14 mouse cellular contexts compared by ENCODE assay signal in the genomic region with DNA sequence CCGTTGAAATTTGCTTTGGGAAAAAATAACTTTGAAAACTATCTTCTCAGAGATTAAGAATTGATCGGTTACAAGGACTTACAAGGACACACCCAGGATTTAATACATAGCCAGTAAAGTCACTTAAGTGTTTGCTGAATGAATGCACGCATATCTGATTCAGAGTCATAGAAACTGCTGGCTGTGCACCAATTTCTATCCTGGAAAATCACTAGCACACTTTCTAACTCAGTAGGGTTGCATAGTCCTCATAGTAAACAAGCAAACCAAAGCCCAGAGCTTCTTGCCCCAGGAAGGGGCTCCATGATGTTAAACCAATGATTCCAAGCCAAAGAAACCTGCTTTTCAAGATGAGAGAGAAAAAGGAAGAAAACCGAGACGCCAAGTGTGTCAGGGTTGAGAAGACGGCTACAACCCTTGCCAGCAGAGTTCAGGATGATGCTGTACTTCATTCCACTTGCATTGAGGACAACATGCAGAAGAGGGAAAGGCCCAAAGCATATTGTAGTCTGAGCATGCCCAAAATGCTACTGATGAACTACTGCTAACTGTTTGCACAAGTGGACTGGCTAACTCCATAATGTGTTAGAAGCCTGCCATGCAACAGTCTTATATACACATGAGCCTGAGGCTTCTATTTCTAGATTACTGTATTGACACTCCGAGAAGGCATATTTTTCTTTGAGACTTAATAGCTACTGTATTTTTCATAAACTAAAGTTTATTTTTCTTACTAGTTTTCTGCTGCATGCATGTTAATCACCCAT.
DNase-seq lines count a peak whose midpoint lies in the region; ATAC-seq and TF ChIP-seq lines count a peak whose summit lies in the region.
"Had no signal": no experiment of that assay in that cellular context is flagged by ENCODE, and none has a peak within 500 bp of the region (broad histone marks: within the 10 kb centered on the region; RNA-seq: fewer than 3 reads in every experiment).

No protein-coding gene starts in this region.

- H3K4me3 ChIP-seq in layer of hippocampus, adult 2 months = no peak overlapping the region
- no peak overlapping the region for H3K4me3 ChIP-seq in forebrain, embryonic 16.5 days (replicated peaks; ENCODE audit: low read length)
- H3K4me3 ChIP-seq in midbrain, embryonic 11.5 days (ENCODE audit: low read depth, low read length) = no peak overlapping the region
- no peak overlapping the region for H3K4me3 ChIP-seq in neural tube, embryonic 15.5 days (replicated peaks)
- H3K4me3 ChIP-seq: erythroblast, embryonic 14.5 days; limb, embryonic 10.5 days; liver, embryonic 13.5 days had no signal

- H3K9me3 ChIP-seq in forebrain, embryonic 16.5 days (ENCODE audit: control insufficient read depth, low read length) = no peaks in the 10 kb centered on the region
- no peaks in the 10 kb centered on the region for H3K9me3 ChIP-seq in midbrain, embryonic 11.5 days (ENCODE audit: control insufficient read depth, low read length)
- no peaks in the 10 kb centered on the region for H3K9me3 ChIP-seq in neural tube, embryonic 15.5 days (replicated peaks)
- H3K9me3 ChIP-seq: limb, embryonic 10.5 days; liver, embryonic 13.5 days had no signal

- H3K36me3 ChIP-seq in forebrain, embryonic 16.5 days (ENCODE audit: control insufficient read depth, insufficient read depth) = no peaks in the 10 kb centered on the region
- no peaks in the 10 kb centered on the region for H3K36me3 ChIP-seq in midbrain, embryonic 11.5 days (ENCODE audit: control insufficient read depth, insufficient read depth, low read length)
- no peaks in the 10 kb centered on the region for H3K36me3 ChIP-seq in neural tube, embryonic 15.5 days
- H3K36me3 ChIP-seq: limb, embryonic 10.5 days; liver, embryonic 13.5 days had no signal

- peak overlapping the region; percentile 90 for H3K27ac ChIP-seq in layer of hippocampus, adult 2 months
- H3K27ac ChIP-seq in forebrain, embryonic 16.5 days (ENCODE audit: low read length) = peak overlapping the region; percentile 81
- H3K27ac ChIP-seq in midbrain, embryonic 11.5 days (ENCODE audit: low read depth, low read length) = no peak overlapping the region
- H3K27ac ChIP-seq in neural tube, embryonic 15.5 days (replicated peaks) = peak overlapping the region; percentile 71
- H3K27ac ChIP-seq: limb, embryonic 10.5 days; liver, embryonic 13.5 days had no signal

- no peak overlapping the region for H3K4me2 ChIP-seq in forebrain, embryonic 16.5 days (ENCODE audit: low read length)
- no peak overlapping the region for H3K4me2 ChIP-seq in midbrain, embryonic 11.5 days
- H3K4me2 ChIP-seq in neural tube, embryonic 15.5 days = no peak overlapping the region
- H3K4me2 ChIP-seq: liver, embryonic 13.5 days had no signal

- peak; percentile 29; the same call in 1 of the 2 replicates for ATAC-seq in forebrain, embryonic 16.5 days
- peak; percentile 60; the same call in 1 of the 2 replicates for ATAC-seq in midbrain, embryonic 11.5 days (ENCODE audit: low FRiP score)
- ATAC-seq in neural tube, embryonic 15.5 days (ENCODE audit: low FRiP score) = no peak
- ATAC-seq in erythroblast, adult 5-6 weeks (replicated peaks; ENCODE audit: low FRiP score, poor library complexity, severe bottlenecking) = no peak

- no peak for DNase-seq in layer of hippocampus, adult 2 months (ENCODE audit: low spot score in 2 of 2)
- DNase-seq in layer of hippocampus, adult 9-10 months (ENCODE audit: low spot score) = no peak
- DNase-seq in midbrain, embryonic 11.5 days (ENCODE audit: low spot score, missing footprints) = no peak
- DNase-seq in adrenal gland, adult 8-10 months = no peak
- no peak for DNase-seq in cerebellum, postnatal 14 days
- DNase-seq: cerebellum, adult 8-10 months; kidney, adult 11 months; kidney, postnatal 25 days; liver, embryonic 13.5 days had no signal

- H3K9ac ChIP-seq in forebrain, embryonic 16.5 days (replicated peaks; ENCODE audit: low read depth, low read length) = no peak overlapping the region
- no peak overlapping the region for H3K9ac ChIP-seq in midbrain, embryonic 11.5 days (ENCODE audit: low read length)
- no peak overlapping the region for H3K9ac ChIP-seq in neural tube, embryonic 15.5 days (replicated peaks)
- H3K9ac ChIP-seq: liver, embryonic 13.5 days had no signal

- TF ChIP-seq CTCF in layer of hippocampus, adult 2 months (conservative IDR thresholded peaks at IDR 0.05) = no peak

- 72% methylated on average over 7 of the region's 7 CpGs for WGBS in forebrain, embryonic 16.5 days
- 85% methylated on average over 7 of the region's 7 CpGs for WGBS in midbrain, embryonic 11.5 days
- WGBS in neural tube, embryonic 15.5 days = 72% methylated on average over 7 of the region's 7 CpGs

- H3K27me3 ChIP-seq in forebrain, embryonic 16.5 days (replicated peaks; ENCODE audit: control insufficient read depth, insufficient read depth, low read length) = no peaks in the 10 kb centered on the region
- no peaks in the 10 kb centered on the region for H3K27me3 ChIP-seq in midbrain, embryonic 11.5 days (ENCODE audit: control insufficient read depth, insufficient read depth, low read length)
- H3K27me3 ChIP-seq in neural tube, embryonic 15.5 days (replicated peaks) = no peaks in the 10 kb centered on the region
- H3K27me3 ChIP-seq: liver, embryonic 13.5 days had no signal

- H3K4me1 ChIP-seq in forebrain, embryonic 16.5 days (replicated peaks; ENCODE audit: control insufficient read depth, insufficient read depth, low read length) = peaks cover 23% of the 10 kb centered on the region
- peaks cover 16% of the 10 kb centered on the region; the same call in 1 of the 2 replicates for H3K4me1 ChIP-seq in midbrain, embryonic 11.5 days (ENCODE audit: control insufficient read depth, insufficient read depth, low read length)
- H3K4me1 ChIP-seq in neural tube, embryonic 15.5 days = peaks cover 15% of the 10 kb centered on the region
- H3K4me1 ChIP-seq: liver, embryonic 13.5 days had no signal

Comparison
In these comparisons a context has a peak if more than half of its experiments do, and no peak if none do; other contexts are left out.
1. ATAC-seq: peak in forebrain, embryonic 16.5 days (single experiment) and midbrain, embryonic 11.5 days (single experiment); none in neural tube, embryonic 15.5 days (single experiment) and erythroblast, adult 5-6 weeks (single experiment).